Mouse (Mus musculus) lung, embryonic 14.5 days (tissue): ENCODE data around the gene Maml3. TPM values are rescaled to one million over a fixed set of nuclear protein-coding genes. Genes with fewer than 3 reads are reported as not detected.
A peak's percentile ranks its signal among the peaks of the same experiment; 100 is the strongest.

Experiments used
- ATAC-seq: fragments of 200-750 bp; cut with Nextera tagmentation; 2 replicates; pipeline ENCODE4 v1.8.0; 2017; ENCODE audit warnings: mild to moderate bottlenecking, moderate TSS enrichment, moderate library complexity; ENCODE audit not compliant: insufficient read depth
- DNase-seq: peaks from one replicate; pipeline ENCODE4 v3.0.0-alpha.2; 2015
- H3K27ac ChIP-seq: fragments of 300-500 bp; sonication (generic); 2 replicates; pipeline ENCODE4 v1.5.1; 2014; ENCODE audit warnings: low read depth, mild to moderate bottlenecking, moderate library complexity
- H3K27me3 ChIP-seq: fragments of 300-500 bp; sonication (generic); 2 replicates; pipeline ENCODE4 v1.6.1; 2014; ENCODE audit warnings: low read length, control low read depth; ENCODE audit not compliant: insufficient read depth
- H3K36me3 ChIP-seq: fragments of 300-500 bp; sonication (generic); 2 replicates; pipeline ENCODE4 v1.6.1; 2014; ENCODE audit warnings: control low read depth; ENCODE audit not compliant: insufficient read depth
- H3K4me1 ChIP-seq: fragments of 300-500 bp; sonication (generic); 2 replicates; pipeline ENCODE4 v1.6.1; 2014; ENCODE audit warnings: antibody characterized with exemption, control low read depth; ENCODE audit not compliant: insufficient read depth
- H3K4me2 ChIP-seq: fragments of 300-500 bp; sonication (generic); 2 replicates; pipeline ENCODE4 v1.6.1; 2014; ENCODE audit warnings: mild to moderate bottlenecking
- H3K4me3 ChIP-seq: fragments of 300-500 bp; sonication (generic); 2 replicates; pipeline ENCODE4 v1.5.1; 2014; ENCODE audit warnings: low read depth, low read length
- H3K9ac ChIP-seq: fragments of 300-500 bp; sonication (generic); 2 replicates; pipeline ENCODE4 v1.6.1; 2014
- H3K9me3 ChIP-seq: fragments of 300-500 bp; sonication (generic); 2 replicates; pipeline ENCODE4 v1.6.1; 2016; ENCODE audit warnings: low read depth, low read length, control low read depth
- CTCF ChIP-seq: IDR thresholded peaks from 2 replicates; pipeline ENCODE4 v1.5.1; 2016; ENCODE audit warnings: antibody characterized with exemption, low read depth
- WGBS: fragments of 180-500 bp; shearing (Covaris S2); extraction: QIAGEN DNeasy Blood & Tissue Kit; methylation state at CpG from one replicate; pipeline ENCODE4 v1.1.7; 2014; 5-methylcytosine and 5-hydroxymethylcytosine counted together
- polyA plus RNA-seq: library from polyadenylated mRNA; unstranded; fragments of >200 nt; fragmentation: Nextera tagmentation; extraction: Ambion mirVana; gene quantifications from 2 replicates; pipeline ENCODE4 v1.2.1, GENCODE M21; 2014

The Maml3 gene
- polyA plus RNA-seq, 1 experiment from 2014 or later, result 9.1 TPM

DNA sequence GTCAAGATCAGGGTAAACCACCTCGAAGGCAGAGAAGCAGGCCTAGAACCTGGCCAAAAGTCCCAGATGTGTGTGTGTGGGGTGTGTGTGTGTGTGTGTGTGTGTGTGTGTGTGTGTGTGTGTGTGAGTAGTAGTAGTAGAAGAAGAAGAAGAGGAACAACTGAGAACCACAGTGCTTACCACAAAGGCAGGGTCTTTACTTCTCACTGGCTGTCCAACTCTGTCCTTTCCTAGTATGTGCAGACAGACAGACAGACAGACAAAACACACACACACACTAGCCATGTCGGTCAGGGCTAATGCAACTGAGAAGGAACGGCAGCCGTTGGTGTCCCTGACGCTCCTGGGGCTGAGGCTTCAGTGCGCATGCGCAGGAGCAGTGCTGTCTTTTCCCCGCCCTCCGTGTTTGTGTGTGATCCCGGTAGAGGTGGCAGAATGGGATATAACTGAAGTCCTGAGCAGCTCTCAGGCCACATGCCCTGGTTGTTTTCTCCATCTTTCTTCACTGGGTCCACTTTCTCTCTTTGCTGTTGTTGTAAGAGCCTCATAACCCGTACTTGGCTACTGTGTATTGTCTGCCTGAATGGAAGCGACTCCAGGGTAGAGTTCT is 308.6 kb downstream of the Maml3 start:
- no peaks in the 10 kb centered on the region for H3K9me3 ChIP-seq
- ATAC-seq (peak; percentile 44), DNase-seq (peak; percentile 79)
- no peaks in the 10 kb centered on the region for H3K27me3 ChIP-seq
- no peak overlapping the region for H3K9ac ChIP-seq
- WGBS, result 51% methylated on average over 12 of the region's 12 CpGs
- no peak for TF ChIP-seq CTCF
- H3K4me1 ChIP-seq, result peaks cover 12% of the 10 kb centered on the region
- peak overlapping the region; percentile 44; the same call in 1 of the 2 replicates for H3K27ac ChIP-seq
- H3K36me3 ChIP-seq, result no peaks in the 10 kb centered on the region
- peak overlapping the region; percentile 34 for H3K4me2 ChIP-seq
- peak overlapping the region; percentile 8; the same call in 1 of the 2 replicates for H3K4me3 ChIP-seq

DNA sequence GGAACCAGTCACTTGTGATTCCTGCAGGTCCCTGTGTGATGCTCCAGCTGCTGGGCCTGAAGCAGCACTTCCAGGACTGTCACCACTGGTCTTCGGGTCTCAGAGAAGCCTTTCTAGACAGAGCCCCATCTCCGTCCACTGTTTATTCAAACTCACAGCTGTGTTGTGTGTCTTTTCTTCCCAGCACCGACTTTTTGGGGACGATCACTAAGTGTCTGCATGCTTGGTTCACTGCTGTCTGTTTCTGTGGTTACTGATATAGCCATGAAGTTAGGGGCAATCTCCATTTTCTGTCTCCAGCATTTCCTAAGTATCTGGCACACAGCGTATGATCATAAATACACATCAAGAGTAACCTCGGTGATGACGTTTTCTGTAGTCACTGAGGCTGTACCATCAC is 313.3 kb downstream of the Maml3 start:
- H3K4me3 ChIP-seq, result no peak overlapping the region
- no peak overlapping the region for H3K9ac ChIP-seq
- no peaks in the 10 kb centered on the region for H3K9me3 ChIP-seq
- peaks cover 16% of the 10 kb centered on the region for H3K4me1 ChIP-seq
- H3K27ac ChIP-seq, result no peak overlapping the region
- 30% methylated on average over 7 of the region's 7 CpGs for WGBS
- H3K36me3 ChIP-seq, result no peaks in the 10 kb centered on the region
- TF ChIP-seq CTCF, result no peak
- no peak overlapping the region for H3K4me2 ChIP-seq
- 0 out of 2 replicates have a peak, but pooled peaks have one; percentile 7 for ATAC-seq
- no peaks in the 10 kb centered on the region for H3K27me3 ChIP-seq
- peak; percentile 52 for DNase-seq

DNA sequence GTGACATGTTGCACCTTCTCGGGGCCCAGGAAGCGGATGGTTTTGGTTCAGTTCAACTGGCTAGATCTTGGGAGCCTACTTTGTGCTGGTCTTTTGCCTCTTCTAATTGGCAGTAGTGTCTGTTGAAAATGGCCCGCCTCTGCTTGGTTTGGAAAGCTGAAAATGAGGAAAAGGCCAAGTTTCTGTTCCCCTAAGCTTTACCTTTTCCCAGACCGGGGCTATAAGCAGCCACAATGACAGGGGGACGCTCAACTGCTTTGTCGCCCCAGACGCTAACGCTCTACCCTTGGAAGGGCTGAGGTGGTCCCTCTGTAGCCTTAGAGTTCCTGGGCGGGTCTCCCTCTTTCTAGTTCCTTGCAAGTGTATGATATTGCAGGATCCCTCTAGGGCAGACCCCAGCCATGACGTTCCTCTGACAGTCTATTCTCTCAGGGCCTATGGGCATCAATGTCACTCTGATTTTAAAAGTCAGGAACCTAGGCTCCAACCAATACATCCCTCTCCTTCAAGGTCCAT is 315.4 kb downstream of the Maml3 start:
- no peak for TF ChIP-seq CTCF
- Histone ChIP-seq H3K27me3 (no peaks in the 10 kb centered on the region), H3K4me2 (peak overlapping the region; percentile 59), H3K9me3 (no peaks in the 10 kb centered on the region), H3K27ac (peak overlapping the region; percentile 89), H3K9ac (peak overlapping the region; percentile 24; the same call in 1 of the 2 replicates), H3K4me1 (peaks cover 16% of the 10 kb centered on the region), H3K4me3 (peak overlapping the region; percentile 22; the same call in 1 of the 2 replicates), H3K36me3 (no peaks in the 10 kb centered on the region)
- ATAC-seq (no peak), DNase-seq (no peak)
- 55% methylated on average over 10 of the region's 10 CpGs for WGBS

DNA sequence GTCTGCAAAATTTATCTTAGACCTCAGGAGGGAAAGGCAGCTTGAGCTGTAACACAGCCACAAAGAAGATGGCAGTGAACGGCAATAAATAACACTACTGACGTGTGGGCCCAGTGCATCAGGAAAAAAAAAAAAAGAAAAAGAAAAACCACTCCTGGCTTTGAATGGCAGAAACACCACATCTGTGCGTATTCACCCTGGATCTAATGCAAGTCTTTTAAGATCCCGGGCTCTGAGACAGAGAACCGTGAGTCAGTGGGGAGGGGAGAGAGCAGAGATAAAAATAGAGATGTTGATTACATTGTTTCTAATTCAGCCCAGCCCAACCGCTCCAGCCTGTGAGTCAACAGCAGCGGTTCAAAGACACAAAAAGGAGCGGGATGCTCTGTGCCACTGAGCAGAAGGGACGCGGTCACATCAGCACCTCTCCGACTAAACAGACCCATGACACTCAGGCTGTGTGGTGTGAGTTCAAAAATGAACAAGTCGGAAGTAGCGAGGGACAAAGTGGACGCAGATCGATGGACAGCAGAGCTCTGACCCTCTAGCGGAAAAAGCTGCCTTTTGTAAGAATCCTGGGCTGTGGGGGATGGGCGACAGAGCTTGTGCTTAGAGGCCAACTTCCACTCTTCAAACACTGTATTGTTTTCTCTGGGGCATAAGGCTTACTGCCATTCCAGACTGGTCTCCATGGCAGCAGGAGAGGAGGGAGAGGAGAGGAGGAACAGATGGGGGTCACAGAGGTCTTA is 316.1 kb downstream of the Maml3 start:
- no peaks in the 10 kb centered on the region for H3K9me3 ChIP-seq
- peaks cover 16% of the 10 kb centered on the region for H3K4me1 ChIP-seq
- peak overlapping the region; percentile 22 for H3K4me3 ChIP-seq
- peak overlapping the region; percentile 89 for H3K27ac ChIP-seq
- H3K36me3 ChIP-seq, result no peaks in the 10 kb centered on the region
- DNase-seq, result peak; percentile 94
- ATAC-seq, result peak; percentile 83
- 1% methylated on average over 17 of the region's 17 CpGs for WGBS
- H3K4me2 ChIP-seq, result peak overlapping the region; percentile 59
- TF ChIP-seq CTCF, result peak; percentile 22; the same call in 1 of the 2 replicates
- no peaks in the 10 kb centered on the region for H3K27me3 ChIP-seq
- peak overlapping the region; percentile 24 for H3K9ac ChIP-seq

DNA sequence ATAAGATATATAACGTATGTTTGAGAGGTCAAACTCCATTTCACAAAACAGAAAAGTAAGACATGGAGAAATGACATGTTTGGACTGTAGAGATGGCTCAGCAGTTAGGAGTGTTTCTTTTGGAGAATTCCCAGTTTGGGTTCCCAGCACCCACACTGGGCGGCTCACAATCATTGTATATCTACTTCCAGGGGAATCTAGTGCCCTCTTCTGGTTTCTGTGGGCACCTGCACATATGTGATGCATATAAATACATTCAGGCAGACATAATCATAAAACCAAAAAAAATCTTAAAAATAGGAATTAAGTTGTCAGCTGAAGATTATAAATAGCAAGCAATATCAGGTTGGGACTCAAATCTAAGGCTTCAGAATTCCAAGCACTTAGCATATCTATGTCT is 316.9 kb downstream of the Maml3 start:
- no peak overlapping the region for H3K4me2 ChIP-seq
- H3K27me3 ChIP-seq, result no peaks in the 10 kb centered on the region
- no peaks in the 10 kb centered on the region for H3K9me3 ChIP-seq
- H3K4me1 ChIP-seq, result peaks cover 16% of the 10 kb centered on the region
- no peak overlapping the region; the same call in 1 of the 2 replicates for H3K27ac ChIP-seq
- TF ChIP-seq CTCF, result 0 out of 2 replicates have a peak, but pooled peaks have one; percentile 11
- H3K4me3 ChIP-seq, result no peak overlapping the region
- no peak for ATAC-seq
- no peaks in the 10 kb centered on the region for H3K36me3 ChIP-seq
- WGBS, result 96% methylated on average over 2 of the region's 2 CpGs
- H3K9ac ChIP-seq, result no peak overlapping the region
- DNase-seq, result no peak

DNA sequence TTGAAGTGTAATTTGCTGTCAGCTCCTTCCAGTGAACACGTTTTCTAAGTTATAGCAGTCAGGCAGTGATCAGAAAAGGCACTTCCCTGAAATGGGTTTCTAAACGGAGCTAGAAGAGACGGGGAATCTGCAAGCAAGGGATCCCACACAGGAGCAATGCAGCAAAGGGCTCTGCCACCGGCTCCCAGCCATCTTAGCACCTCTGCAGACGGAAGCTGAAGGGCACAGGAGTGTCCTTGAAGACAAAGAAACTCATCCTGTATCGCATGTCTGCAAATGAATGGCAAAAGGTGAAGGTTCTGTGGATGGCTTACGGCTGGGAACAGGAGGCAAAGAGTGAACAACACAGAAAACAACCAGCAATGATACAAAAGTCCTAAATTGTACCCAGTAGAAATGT is 319.1 kb downstream of the Maml3 start:
- no peaks in the 10 kb centered on the region for H3K27me3 ChIP-seq
- no peaks in the 10 kb centered on the region for H3K9me3 ChIP-seq
- H3K4me3 ChIP-seq, result no peak overlapping the region
- DNase-seq (no peak), ATAC-seq (no peak)
- H3K27ac ChIP-seq, result no peak overlapping the region
- no peaks in the 10 kb centered on the region for H3K36me3 ChIP-seq
- H3K9ac ChIP-seq, result no peak overlapping the region
- H3K4me2 ChIP-seq, result no peak overlapping the region
- TF ChIP-seq CTCF, result no peak
- 69% methylated on average over 7 of the region's 7 CpGs for WGBS
- H3K4me1 ChIP-seq, result peaks cover 16% of the 10 kb centered on the region

DNA sequence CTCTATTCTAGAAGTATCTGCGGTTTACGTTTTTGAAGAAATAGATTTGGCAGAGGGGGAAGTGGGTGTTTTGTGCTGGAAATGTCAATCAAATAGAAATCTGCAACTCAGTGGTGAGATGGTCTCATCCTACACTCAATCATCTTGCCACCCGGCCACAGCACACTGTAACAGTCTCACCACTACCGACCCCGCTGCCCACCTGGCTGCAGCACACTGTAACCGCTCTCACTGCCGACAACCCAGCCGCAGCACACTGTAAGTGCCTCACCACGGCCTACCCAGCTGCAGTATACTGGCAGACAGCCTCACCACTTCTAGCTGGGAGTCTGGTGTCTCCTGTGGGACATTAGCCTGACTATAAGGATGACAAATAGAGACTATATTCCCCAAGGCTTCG is 322.7 kb downstream of the Maml3 start:
- H3K4me3 ChIP-seq, result no peak overlapping the region
- no peaks in the 10 kb centered on the region for H3K9me3 ChIP-seq
- ATAC-seq (no peak), DNase-seq (no peak)
- H3K27me3 ChIP-seq, result no peaks in the 10 kb centered on the region
- H3K4me1 ChIP-seq, result peaks cover 12% of the 10 kb centered on the region
- H3K9ac ChIP-seq, result no peak overlapping the region
- no peaks in the 10 kb centered on the region for H3K36me3 ChIP-seq
- TF ChIP-seq CTCF, result no peak
- no peak overlapping the region for H3K27ac ChIP-seq
- H3K4me2 ChIP-seq, result no peak overlapping the region
- WGBS, result 79% methylated on average over 10 of the region's 10 CpGs
